Mouse (Mus musculus) gastrocnemius, postnatal 4 days (tissue): ENCODE data around the gene Slc39a11. TPM values are rescaled to one million over a fixed set of nuclear protein-coding genes. Genes with fewer than 3 reads are reported as not detected.

Experiments used
- DNase-seq, 2 experiments: peaks; one replicate each; pipeline ENCODE4 v3.0.0; 2021 to 2022; ENCODE audit warnings: low spot score in 2 of 2, mixed read lengths in 2 of 2
- total RNA-seq, 2 experiments: library from RNA; stranded (reverse); gene quantifications; 2 replicates each; pipeline ENCODE4 v1.2.3; 2021

The Slc39a11 gene
- total RNA-seq, 2 experiments from 2014 or later, result 8.2 to 8.9 TPM

GRCm38 (mm10) chr11:113471936-113472335 lies 177.9 kb downstream of the Slc39a11 start:
- no peak for DNase-seq

- no peak for DNase-seq
These were observed 179.7 kb downstream of the Slc39a11 start for GRCm38 (mm10) chr11:113469919-113470785.

GRCm38 (mm10) chr11:113468016-113468415 lies 181.9 kb downstream of the Slc39a11 start:
- no peak for DNase-seq

- DNase-seq, result no peak
These were observed 182.5 kb downstream of the Slc39a11 start for GRCm38 (mm10) chr11:113467313-113467811.

GRCm38 (mm10) chr11:113460118-113460517 lies 189.8 kb downstream of the Slc39a11 start:
- no peak for DNase-seq

GRCm38 (mm10) chr11:113458582-113459210 lies 191.2 kb downstream of the Slc39a11 start:
- no peak for DNase-seq

GRCm38 (mm10) chr11:113452861-113453568 lies 196.9 kb downstream of the Slc39a11 start:
- no peak for DNase-seq

GRCm38 (mm10) chr11:113451301-113451700 lies 198.6 kb downstream of the Slc39a11 start:
- no peak for DNase-seq

GRCm38 (mm10) chr11:113450665-113451064 lies 199.2 kb downstream of the Slc39a11 start:
- DNase-seq, result no peak

- DNase-seq, result no peak
These were observed 199.9 kb downstream of the Slc39a11 start for GRCm38 (mm10) chr11:113450028-113450427.

- no peak for DNase-seq
These were observed 207.8 kb downstream of the Slc39a11 start for GRCm38 (mm10) chr11:113442036-113442435.

GRCm38 (mm10) chr11:113439328-113440030 lies 210.4 kb downstream of the Slc39a11 start:
- no peak for DNase-seq

- DNase-seq, result no peak
These were observed 211.0 kb downstream of the Slc39a11 start for GRCm38 (mm10) chr11:113438915-113439314.

GRCm38 (mm10) chr11:113437357-113437756 lies 212.5 kb downstream of the Slc39a11 start:
- DNase-seq, result no peak

GRCm38 (mm10) chr11:113436299-113436698 lies 213.6 kb downstream of the Slc39a11 start:
- no peak for DNase-seq

- no peak for DNase-seq
These were observed 214.2 kb downstream of the Slc39a11 start for GRCm38 (mm10) chr11:113435696-113436095.

GRCm38 (mm10) chr11:113431161-113431560 lies 218.7 kb downstream of the Slc39a11 start:
- DNase-seq, result peak in 1 of 2 experiments; percentile 36

GRCm38 (mm10) chr11:113425882-113426281 lies 224.0 kb downstream of the Slc39a11 start:
- DNase-seq, result no peak

GRCm38 (mm10) chr11:113425454-113425853 lies 224.4 kb downstream of the Slc39a11 start:
- no peak for DNase-seq

GRCm38 (mm10) chr11:113424765-113425164 lies 225.1 kb downstream of the Slc39a11 start:
- no peak for DNase-seq

- no peak for DNase-seq
These were observed 227.3 kb downstream of the Slc39a11 start for GRCm38 (mm10) chr11:113422598-113422997.
